Mouse (Mus musculus): ENCODE data around the gene Mark4.

Mark4 gene

DNA sequence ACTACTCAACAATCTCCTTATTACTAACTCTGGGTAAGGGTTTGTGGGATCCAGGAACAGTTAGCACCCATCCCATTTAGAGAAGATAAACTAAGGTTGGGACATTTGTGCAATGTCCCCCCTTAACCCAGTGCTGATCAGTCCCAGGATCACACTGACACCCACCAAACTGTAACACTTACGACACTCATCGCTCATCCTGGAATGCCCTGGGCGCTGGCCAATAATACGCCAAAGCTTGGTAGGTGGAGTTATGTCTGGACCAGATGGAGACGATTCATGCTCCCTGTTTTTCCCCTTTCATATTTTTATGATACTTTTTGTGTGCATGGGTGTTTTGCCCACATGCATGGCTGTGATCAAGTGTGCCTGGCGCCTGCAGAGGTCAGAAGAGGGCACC lies 28.2 kb downstream of the Mark4 start:
- no peak for DNase-seq

DNA sequence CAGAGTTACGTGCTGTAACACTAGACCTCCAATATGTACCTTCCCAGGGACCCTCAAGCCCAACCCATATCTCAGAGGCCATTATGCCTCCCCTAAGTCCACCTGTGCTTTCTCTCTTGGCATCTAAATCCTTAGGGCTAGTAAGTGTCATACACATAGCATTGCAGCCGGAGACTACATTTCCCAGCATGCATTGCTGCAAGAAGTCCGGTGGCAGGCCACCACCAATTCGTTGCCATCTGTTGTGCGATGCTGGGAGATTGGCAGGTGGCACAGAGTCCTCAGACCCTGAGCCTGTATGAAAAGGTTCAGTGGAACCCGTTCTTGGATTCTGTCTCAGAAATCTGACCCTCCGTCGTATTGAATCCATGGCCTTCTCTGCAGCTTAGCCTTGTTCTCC lies 28.9 kb downstream of the Mark4 start:
- no peak for DNase-seq

DNA sequence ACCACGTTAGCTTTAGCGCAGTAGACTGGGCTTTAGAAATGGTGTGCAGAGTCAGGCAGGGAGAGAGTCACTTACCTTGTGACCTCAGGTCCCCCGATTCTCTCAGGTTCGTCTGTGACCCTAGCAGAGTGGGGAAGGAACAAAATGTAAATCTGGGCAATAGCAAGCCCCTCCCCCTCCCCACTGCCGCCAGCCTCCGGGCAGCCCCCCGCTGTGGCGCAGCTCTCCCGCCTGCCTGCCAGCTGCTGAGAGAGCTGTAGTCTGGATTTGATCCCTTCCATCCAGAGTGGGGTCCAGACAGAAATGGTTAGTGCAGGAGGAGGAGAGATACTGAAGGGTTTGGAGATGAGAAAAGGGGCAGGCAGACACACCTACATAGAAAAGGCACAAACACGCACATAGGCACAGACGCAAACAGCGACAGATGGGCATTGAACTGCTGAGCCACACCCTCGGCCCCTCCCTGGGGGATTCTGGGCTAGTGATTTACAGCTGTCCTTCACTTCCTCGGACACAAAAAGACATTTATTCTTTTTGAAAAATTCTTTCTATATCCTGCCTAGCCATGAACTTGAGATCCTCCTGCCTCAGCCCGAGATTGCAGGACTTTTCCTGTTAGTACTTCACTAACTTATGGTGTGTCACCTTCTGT lies 30.5 kb downstream of the Mark4 start:
- DNase-seq: no peak

DNA sequence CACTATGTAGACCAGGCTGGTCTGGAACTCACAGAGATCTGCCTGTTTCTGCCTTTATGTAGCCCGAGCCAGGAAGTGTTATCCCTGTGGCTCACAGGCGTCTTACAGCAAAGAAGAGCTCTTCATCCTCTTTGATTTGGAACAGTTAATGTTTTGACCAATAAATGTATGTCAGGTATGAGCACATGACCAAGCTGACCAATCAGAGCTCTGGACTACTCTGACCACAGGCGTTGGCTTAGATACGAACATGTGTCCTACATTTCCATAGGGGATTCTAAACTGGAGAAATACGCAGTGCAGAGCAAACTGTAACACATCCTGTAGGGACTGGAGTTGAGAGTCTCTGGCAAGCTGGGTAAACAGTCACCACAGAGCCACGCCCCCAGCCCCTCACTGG lies 31.7 kb downstream of the Mark4 start:
- DNase-seq: no peak

DNA sequence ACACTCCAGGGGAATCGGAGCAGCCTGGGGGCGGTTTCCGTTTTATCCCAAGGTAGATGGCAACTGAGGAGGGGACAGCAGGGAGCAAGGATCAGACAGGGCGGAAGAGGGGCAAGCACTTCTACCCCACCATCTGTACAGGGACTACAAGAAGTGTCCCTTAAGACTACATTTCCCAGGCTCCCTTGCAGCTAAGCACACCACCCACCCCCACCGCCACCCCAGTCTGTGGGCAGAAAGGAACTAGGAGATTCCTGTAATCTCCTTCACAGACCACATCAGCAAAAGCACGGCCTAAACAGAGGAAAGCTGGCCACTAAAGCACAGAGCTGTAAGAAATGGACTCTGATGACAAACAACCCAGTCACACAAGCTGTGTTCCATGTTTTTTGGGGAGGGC lies 32.3 kb downstream of the Mark4 start:
- peak; percentile 48 for DNase-seq

DNA sequence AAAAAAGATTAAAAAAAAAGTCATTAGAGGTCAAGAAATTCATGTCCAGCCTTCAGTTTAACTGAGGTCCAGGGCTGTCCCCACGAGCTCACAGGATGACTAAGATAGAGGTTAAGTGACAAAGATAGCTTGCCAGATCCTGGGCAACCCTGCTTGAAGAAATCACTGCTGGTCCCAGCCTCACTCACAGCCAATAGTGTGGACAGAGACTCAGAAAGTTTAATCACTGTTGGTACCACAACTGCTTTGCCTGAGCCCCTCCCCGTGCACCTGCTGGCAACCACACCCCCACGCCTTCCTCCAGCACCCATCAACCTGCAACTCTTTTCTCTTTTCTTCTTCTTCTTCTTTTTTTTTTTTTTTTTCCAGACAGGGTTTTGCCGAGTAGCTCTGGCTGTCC lies 34.6 kb downstream of the Mark4 start:
- DNase-seq: no peak

DNA sequence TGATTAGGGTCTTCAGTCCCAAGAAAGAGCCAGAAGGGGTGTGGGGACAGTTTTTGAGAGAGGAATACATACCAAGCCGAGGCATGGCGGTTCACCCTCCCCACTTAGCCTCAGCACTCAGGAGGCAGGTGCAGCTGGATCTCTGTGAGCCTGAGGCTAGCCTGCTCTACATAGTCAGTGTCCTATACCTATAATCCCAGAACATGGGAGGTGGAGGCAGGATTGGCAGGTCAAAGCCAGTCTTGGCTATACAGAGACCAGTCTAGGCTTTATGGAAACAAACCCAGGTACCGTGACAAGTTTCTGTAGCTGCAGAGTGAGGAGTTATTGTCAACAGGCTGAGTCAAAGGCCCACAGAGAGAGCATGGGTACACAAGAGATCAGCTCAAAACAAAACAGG lies 35.5 kb downstream of the Mark4 start:
- DNase-seq: no peak

DNA sequence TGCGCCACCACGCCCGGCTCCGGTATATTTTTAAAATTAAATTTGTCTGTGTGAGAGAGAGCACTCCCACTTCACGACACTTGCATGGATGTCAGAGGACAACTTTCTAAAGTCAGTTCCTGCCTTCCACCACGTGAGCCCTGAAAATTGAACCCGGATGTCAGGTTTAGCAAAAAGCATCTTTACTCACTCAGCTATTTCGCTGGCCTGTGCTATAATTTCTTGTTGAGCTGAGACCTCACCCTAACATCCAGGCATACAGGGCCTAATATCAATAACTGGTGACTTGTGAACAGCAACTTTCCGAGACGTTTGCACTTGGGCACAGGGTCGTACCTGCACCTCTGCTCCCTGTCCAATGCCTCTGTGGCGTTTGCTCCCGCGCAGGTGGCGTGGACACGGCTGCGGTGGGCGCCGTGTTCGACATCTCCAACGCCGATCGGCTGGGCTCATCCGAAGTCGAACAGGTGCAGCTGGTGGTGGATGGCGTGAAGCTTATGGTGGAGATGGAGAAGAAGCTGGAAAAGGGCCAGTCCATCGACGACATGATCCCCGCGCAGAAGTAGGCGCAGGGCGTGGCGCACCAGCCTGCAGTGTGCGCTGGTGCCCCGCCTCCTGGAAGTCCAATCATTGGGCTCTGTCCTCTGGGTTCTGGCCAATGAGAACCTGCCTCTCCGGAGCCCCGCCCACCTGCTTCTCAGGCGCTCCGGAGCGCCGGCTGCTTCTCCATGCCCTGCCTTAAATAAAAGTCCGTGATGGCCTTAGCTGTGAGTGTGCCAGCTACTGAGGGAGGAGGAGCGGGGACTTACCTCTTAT lies 37.6 kb downstream of the Mark4 start:
- DNase-seq: peak; percentile 88

DNA sequence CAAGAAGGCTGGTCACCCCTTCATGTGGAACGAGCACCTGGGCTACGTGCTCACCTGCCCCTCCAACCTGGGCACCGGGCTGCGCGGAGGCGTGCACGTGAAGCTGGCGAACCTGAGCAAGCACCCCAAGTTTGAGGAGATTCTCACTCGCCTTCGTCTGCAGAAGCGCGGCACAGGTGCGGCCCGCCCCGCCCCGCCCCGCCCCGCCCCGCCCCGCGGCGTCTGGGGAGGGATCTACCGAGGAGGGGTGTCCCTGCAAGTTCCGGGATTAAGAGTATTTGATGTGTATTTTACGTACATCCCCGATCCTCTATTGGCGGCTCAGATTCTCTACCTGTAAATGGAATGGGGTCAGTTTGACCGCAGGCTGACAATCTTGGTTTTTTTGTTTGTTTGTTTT lies 38.5 kb downstream of the Mark4 start:
- DNase-seq: no peak

DNA sequence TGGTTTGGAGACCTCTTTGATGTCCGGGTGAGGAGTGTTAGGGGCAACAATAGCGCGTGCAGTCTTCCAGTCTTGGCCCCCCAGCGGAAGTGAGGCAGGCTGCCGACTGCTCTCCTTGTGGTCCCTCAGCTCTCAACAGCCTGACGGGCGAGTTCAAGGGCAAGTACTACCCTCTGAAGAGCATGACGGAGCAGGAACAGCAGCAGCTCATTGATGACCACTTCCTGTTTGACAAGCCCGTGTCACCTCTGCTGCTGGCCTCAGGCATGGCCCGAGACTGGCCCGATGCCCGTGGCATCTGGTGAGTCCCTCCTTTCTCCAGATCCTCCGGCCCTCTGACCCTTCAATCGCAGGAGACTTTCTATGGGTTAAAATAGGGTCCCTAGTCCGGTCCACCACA lies 42.0 kb downstream of the Mark4 start:
- DNase-seq: no peak

DNA sequence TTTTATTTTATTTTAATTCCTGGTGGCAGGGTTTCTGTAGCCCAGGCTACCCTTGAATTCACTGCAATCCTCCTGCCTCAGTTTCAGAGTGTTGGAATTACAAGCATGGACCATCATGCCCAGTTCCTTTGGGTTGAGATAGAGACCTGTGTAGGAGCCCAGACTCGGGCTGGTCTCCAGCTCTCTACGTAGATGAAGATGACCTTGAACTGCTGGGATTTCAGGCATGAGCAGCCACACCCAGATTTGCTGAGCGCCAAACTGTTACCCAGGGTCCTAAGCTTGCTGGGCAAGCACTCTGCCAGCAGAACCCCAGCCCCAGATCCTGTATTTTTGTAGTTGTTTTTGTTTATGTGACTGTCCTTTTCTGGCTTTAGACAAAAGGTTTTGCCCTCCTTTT lies 45.1 kb downstream of the Mark4 start:
- no peak for DNase-seq

DNA sequence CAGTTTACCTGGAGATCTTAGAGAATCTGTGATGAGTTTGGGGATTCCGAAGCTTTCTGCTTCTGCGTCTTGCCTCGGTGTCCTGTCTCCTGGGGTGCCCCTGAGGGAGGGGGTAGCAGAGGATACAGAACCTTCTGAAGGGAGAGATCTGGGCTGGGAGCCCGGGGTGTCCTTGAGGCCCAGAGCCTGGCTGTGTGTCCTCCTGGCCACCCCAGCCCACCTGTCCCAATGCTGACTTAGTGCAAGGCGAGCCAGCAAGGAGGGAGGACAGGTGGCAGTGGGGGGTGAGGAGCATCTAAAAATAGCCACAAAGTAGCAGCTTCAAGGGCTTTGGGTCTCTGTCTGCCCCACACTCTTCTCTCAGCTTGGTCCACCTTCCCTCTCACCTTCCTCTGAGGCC lies 46.8 kb downstream of the Mark4 start:
- no peak for DNase-seq

DNA sequence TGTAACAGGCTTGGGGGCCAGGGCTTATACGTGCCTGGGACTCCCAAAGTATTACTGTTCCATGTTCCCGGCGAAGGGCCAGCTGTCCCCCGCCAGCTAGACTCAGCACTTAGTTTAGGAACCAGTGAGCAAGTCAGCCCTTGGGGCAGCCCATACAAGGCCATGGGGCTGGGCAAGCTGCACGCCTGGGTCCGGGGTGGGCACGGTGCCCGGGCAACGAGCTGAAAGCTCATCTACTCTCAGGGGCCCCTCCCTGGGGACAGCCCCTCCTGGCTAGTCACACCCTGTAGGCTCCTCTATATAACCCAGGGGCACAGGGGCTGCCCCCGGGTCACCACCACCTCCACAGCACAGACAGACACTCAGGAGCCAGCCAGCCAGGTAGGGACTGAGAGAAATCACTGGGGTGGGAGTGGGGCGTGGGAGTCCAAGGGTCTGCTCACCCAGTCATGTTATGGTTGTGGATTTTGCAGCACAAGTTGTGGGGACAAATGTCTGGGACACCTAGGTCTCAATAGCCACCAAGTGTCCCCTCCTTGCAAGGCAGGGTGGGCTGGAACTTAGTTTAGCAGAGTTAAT lies 47.8 kb downstream of the Mark4 start:
- DNase-seq: no peak

DNA sequence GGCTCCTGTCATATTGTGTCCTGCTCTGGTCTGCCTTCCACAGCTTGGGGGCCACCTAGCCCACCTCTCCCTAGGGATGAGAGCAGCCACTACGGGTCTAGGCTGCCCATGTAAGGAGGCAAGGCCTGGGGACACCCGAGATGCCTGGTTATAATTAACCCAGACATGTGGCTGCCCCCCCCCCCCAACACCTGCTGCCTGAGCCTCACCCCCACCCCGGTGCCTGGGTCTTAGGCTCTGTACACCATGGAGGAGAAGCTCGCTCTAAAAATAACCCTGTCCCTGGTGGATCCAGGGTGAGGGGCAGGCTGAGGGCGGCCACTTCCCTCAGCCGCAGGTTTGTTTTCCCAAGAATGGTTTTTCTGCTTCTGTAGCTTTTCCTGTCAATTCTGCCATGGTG lies 48.9 kb downstream of the Mark4 start:
- DNase-seq: no peak

DNA sequence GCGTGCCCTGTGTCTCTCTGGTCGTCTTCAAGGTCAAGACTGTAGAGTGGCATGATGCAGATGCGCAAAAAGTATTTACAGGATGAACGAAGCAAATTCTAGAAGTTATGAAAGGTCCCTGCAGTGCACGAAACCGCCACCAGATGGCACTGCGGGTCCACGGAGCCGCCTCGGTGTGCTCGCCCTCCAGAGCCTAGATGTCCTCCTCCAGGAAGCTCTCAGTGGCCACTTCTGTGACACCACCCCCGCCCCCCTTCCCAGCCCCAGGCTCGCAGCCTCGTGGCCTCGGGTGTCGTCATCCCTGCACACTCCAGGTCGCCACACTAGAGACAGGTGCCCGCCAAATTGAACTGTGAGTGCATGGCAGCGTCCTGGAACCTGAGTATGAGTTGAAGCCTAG lies 53.2 kb downstream of the Mark4 start:
- DNase-seq: peak; percentile 71

DNA sequence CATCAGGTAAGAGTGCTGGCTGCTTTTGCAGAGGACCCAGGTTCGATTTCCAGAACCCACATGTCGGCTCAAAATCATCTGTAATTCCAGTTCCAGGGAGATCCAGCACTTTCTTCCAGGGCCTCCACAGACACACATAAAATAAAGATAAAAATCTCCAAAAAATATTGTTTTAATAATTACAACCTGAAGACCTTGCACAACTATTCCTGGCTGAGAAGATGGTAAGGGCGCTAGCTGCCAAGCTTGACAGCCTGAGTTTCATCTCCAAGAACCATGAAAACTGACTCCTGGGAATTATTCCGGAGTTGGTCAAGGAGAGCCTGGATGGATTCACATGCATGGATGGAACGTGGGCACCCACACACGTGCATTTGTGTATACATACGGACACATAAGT lies 54.1 kb downstream of the Mark4 start, which contains the start of gene Ckm:
TSS of gene Ckm (plus strand) at position 301 of the 400 bp plus-strand sequence.
- DNase-seq: no peak

DNA sequence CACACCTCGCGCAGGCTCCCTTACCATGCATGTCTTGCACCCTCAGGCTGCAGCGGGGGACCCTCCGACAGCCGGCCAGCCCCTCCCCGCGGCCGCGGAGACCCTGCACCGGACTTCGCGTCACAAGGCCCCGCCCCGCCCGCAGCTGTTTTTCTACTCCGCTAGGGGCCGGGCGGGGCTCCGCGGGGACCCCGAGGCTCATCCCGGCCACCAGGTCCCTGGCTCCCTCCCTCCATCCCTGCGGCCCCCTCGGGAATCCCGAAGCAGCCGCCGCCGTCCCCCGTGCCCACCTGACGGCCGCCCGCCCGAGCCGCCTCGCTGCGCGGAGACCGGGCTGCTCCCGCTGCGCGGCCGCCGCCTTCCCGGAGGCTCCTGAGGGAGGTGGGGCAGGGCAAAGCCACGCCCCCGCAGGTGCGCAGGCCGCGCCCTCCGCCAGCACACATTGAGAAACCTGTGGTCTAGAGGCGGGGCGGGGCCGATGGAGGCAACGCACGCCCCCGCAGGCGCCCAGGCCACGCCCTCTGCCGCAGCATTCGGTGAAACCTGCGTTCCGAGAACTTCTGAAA lies 54.8 kb downstream of the Mark4 start, which contains the start of gene Klc3:
TSS of gene Klc3 (minus strand) at position 374 of the 566 bp plus-strand sequence.
- DNase-seq: no peak

DNA sequence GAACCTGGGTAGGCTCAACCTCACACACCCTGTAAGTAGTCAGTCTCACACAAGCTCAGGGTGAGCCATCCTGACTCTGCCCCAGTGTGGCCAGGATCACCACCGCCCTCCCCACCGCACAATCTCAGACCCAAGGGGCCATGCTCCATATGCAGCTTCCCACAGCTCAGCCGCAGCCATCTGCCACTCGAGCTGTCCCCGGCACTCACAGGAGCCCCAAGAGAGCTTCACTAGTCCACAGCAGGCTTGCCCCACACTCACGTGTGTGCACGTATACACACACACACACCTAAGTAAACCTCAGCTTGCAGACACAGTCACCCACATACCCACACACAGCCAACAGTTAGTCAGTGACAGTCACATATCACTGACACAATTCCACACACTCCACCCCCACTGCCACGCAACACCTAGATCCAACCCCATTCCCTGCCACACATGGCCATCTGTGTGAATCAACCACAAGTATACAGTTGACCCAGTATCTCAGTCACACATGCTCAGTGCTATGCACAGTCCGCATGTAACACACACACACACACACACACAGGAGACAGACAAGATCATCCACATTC lies 56.0 kb downstream of the Mark4 start:
- no peak for DNase-seq

DNA sequence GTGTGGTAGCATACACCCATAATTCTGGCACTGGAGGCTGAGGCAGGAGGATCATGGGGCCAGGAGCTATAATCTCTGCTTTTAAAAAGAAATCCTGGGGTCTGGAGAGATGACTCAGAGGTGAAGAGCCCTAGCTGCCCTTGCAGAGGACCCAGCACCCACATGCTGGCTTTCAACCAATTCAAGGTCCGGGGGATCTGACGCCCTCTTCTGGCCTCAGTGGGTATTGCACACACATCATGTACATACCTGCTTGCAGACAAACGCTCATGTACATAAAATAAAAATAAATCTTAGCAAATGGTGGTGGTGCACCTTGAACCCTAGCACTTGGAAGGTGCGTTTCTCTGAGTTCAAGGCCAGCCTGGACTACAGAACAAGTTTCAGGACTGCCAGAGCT lies 57.7 kb downstream of the Mark4 start:
- no peak for DNase-seq

DNA sequence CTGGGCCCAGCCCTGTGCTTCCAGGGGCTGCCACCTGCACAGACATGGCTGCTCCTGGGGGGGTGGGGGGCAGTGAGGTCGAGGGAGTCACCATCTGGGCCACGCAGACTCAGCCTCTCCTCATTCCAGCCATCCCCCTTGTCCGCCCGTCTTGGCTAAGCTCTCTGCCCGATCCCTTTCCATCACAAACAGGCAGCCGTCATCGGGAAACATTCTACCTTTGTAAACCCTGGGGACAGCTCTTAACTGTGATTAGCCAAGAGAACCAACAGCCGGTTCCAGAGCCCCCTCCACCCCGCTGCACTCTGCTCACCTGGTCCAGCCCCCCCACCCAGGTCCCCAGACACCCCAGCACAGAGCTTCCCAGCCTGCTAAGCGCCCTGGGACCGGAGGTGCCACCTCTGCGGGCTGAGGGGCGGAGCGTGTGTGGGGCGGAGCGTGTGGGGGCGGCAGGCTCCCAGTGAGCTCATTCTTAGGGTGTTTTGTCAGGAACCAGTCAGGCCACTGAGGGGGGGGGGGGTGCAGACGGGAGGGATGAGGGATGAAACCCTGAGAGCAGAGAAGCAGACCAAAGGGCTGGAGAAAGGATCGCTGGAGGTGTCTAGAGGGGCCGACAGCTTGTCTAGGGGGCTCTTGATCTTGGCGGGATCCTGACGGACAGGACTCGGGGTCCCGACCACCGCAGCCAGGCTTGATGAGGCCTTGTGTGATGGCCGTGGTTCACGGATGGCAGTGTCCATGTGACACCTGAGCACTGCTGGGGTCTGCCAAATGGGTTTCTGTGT lies 58.9 kb downstream of the Mark4 start:
- DNase-seq: no peak

DNA sequence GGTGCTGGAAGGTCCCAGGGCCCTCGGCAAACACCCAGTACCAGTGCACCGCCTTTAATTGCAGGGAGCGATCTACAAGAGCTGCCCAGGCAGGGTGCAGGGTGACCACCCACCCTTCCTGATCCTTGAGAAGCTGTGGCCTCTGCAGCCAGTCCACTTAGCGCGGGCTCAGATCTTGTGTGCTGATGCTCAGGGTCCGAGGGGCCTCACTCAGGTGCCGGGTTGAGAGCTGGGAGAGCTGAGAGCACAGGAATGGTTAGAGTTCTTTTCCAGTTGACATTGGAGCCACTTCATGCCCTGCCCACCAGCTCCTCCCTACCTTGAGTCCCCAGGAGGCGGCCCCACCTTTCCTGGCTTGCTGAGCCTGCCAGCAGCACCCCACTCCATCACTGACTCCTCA lies 64.1 kb downstream of the Mark4 start:
- DNase-seq: no peak

DNA sequence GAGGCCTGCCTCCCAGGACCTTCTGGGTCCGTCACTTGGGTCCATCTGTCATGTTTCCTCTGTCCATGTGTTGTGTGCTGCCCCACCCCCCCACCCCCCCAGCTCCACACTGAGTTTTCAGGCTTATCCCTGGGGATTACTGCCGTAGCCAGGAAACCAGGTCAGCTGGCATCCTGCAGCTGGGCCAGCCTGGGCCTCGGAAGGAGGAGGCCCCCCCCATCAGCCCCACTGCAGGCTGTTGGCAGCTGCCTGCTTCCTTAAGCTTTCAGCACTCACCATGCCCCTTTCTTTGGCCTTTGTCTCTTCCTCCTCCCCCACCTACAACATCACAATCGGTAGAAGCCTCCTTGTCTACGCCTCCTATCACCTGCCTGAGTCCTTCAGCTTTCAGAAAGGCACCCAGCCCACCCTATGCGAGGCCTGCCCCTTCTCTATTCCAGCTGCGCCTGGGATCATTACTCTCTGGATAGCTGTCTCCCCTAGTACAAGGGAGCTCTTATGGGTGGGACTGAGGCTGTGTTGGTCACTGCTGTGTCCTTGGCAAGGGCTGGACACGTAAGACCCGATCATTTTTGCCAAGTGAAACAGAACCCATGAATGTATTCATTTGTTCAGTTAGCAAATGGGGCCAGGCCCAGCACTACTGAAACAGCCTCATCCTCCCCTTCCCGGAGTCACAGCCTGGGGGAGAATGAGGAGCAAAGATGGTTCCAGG lies 69.8 kb downstream of the Mark4 start:
- DNase-seq: no peak

Measured in right cerebral cortex, postnatal 25 days (tissue).